36 mouse cellular contexts compared by ENCODE assay signal in genomic region chr17:48963740-48964139, GRCm38 (mm10). TPM values are rescaled to one million over a fixed set of nuclear protein-coding genes. Genes with fewer than 3 reads are reported as not detected.
DNase-seq lines count a peak whose midpoint lies in the region; ATAC-seq and TF ChIP-seq lines count a peak whose summit lies in the region.
"Had no signal": no experiment of that assay in that cellular context is flagged by ENCODE, and none has a peak within 500 bp of the region (broad histone marks: within the 10 kb centered on the region; RNA-seq: fewer than 3 reads in every experiment).

No protein-coding gene starts in this region.

- H3K4me1 ChIP-seq in E14TG2a.4 (replicated peaks; ENCODE audit: low read depth, low read length), result peaks cover 51% of the 10 kb centered on the region
- H3K4me1 ChIP-seq in heart, adult 2 months (ENCODE audit: control insufficient read depth, insufficient read depth, low read length), result peaks cover 3% of the 10 kb centered on the region

- no peak for TF ChIP-seq CTCF in E14TG2a.4 (conservative IDR thresholded peaks at IDR 0.05; ENCODE audit: low read length)
- TF ChIP-seq CTCF in heart, adult 2 months (IDR thresholded peaks at IDR 0.05), result no peak

- peak; percentile 56 for DNase-seq in 3134 (ENCODE audit: extremely low read depth, insufficient read length, low spot score)
- peak; percentile 78 for DNase-seq in R1 (ENCODE audit: low read depth, low spot score)
- DNase-seq in layer of hippocampus, postnatal 10 days (ENCODE audit: low spot score in 2 of 2), result no peak
- no peak for DNase-seq in heart, adult 2 months
- DNase-seq in urinary bladder, postnatal 25 days (ENCODE audit: low spot score), result no peak
- DNase-seq: adrenal gland, postnatal 14 days; B cell, adult 2 months; cerebellum, adult 18-20 months; cerebellum, postnatal 14 days; gastrocnemius, postnatal 10 days; heart, adult 11 months; heart, postnatal 4 days; kidney, adult 9 months; kidney, postnatal 10 days; liver, embryonic 13.5 days; lung, adult 2 months; lung, postnatal 10 days; right cerebral cortex, postnatal 4 days; thymus, postnatal 4 days had no signal

- no peaks in the 10 kb centered on the region for H3K79me2 ChIP-seq in heart, adult 2 months (replicated peaks; ENCODE audit: control insufficient read depth, insufficient read depth, low read length)

- no peaks in the 10 kb centered on the region for H3K9me3 ChIP-seq in E14TG2a.4 (ENCODE audit: low read length)
- H3K9me3 ChIP-seq: embryonic facial prominence, embryonic 10.5 days; embryonic facial prominence, embryonic 15.5 days; forebrain, embryonic 12.5 days; hindbrain, embryonic 13.5 days; limb, embryonic 10.5 days; limb, embryonic 15.5 days; liver, embryonic 13.5 days; midbrain, embryonic 10.5 days; midbrain, embryonic 15.5 days; neural tube, embryonic 13.5 days had no signal

- no peak overlapping the region for H3K9ac ChIP-seq in heart, adult 2 months (ENCODE audit: low read depth, low read length)
- H3K9ac ChIP-seq: embryonic facial prominence, embryonic 15.5 days; forebrain, embryonic 12.5 days; heart, embryonic 12.5 days; hindbrain, embryonic 13.5 days; limb, embryonic 15.5 days; liver, embryonic 13.5 days; midbrain, embryonic 15.5 days; neural tube, embryonic 13.5 days had no signal

- no peak overlapping the region for H3K27ac ChIP-seq in heart, adult 2 months
- H3K27ac ChIP-seq: embryonic facial prominence, embryonic 10.5 days; embryonic facial prominence, embryonic 15.5 days; forebrain, embryonic 12.5 days; hindbrain, embryonic 13.5 days; layer of hippocampus, adult 2 months; limb, embryonic 10.5 days; limb, embryonic 15.5 days; liver, embryonic 13.5 days; macrophage; midbrain, embryonic 10.5 days; midbrain, embryonic 15.5 days; neural tube, embryonic 13.5 days; stomach, postnatal 0 days had no signal

- 56% methylated on average over 9 of the region's 9 CpGs for WGBS in heart, adult 2 months

- peak; percentile 95 for ATAC-seq in granulocyte monocyte progenitor cell, adult 5-6 weeks (replicated peaks; ENCODE audit: poor library complexity, severe bottlenecking)
- ATAC-seq in CD4-positive, CD25-positive, alpha-beta regulatory T cell, adult 4 months, result no peak
- ATAC-seq: intestine, embryonic 16.5 days; midbrain, embryonic 15.5 days had no signal

- H3K36me3 ChIP-seq in E14TG2a.4 (ENCODE audit: insufficient read depth, low read length), result peaks cover 4% of the 10 kb centered on the region; the same call in 1 of the 2 replicates
- H3K36me3 ChIP-seq in heart, adult 2 months (ENCODE audit: control insufficient read depth, insufficient read depth, low read length), result no peaks in the 10 kb centered on the region
- H3K36me3 ChIP-seq: embryonic facial prominence, embryonic 10.5 days; embryonic facial prominence, embryonic 15.5 days; forebrain, embryonic 12.5 days; heart, embryonic 12.5 days; hindbrain, embryonic 13.5 days; limb, embryonic 10.5 days; limb, embryonic 15.5 days; liver, embryonic 13.5 days; midbrain, embryonic 10.5 days; midbrain, embryonic 15.5 days; neural tube, embryonic 13.5 days had no signal

- intact Hi-C loops in heart, adult 2 months (cut with DNase I), result no loop called here

- H3K4me3 ChIP-seq in E14TG2a.4 (replicated peaks; ENCODE audit: low read length), result peak overlapping the region; percentile 79
- H3K4me3 ChIP-seq in heart, adult 2 months, result no peak overlapping the region
- H3K4me3 ChIP-seq: embryonic facial prominence, embryonic 10.5 days; embryonic facial prominence, embryonic 15.5 days; forebrain, embryonic 12.5 days; heart, embryonic 12.5 days; hindbrain, embryonic 13.5 days; layer of hippocampus, adult 2 months; limb, embryonic 10.5 days; limb, embryonic 15.5 days; liver, embryonic 13.5 days; midbrain, embryonic 10.5 days; midbrain, embryonic 15.5 days; neural tube, embryonic 13.5 days had no signal

- no peaks in the 10 kb centered on the region for H3K27me3 ChIP-seq in E14TG2a.4 (ENCODE audit: insufficient read depth, low read length)
- H3K27me3 ChIP-seq in heart, adult 2 months (ENCODE audit: control insufficient read depth, insufficient read depth, low read length), result no peaks in the 10 kb centered on the region
- H3K27me3 ChIP-seq: embryonic facial prominence, embryonic 15.5 days; forebrain, embryonic 12.5 days; heart, embryonic 12.5 days; hindbrain, embryonic 13.5 days; limb, embryonic 15.5 days; liver, embryonic 13.5 days; midbrain, embryonic 15.5 days; neural tube, embryonic 13.5 days had no signal

- TF ChIP-seq POLR2A in heart, adult 2 months (IDR thresholded peaks at IDR 0.05; ENCODE audit: insufficient read depth, low read depth, low read length), result no peak

- TF ChIP-seq EP300 in heart, adult 2 months (IDR thresholded peaks at IDR 0.05; ENCODE audit: insufficient read depth, low read depth, low read length), result no peak

RNA-seq across cellular contexts. Expression of gene Lrfn2, which starts 31.6 kb away (rescaled TPM):
- total RNA-seq in granulocyte monocyte progenitor cell, adult 5-6 weeks (2014; fragmentation: Nextera tagmentation), result not detected in 2 replicates
- not detected in 2 replicates for total RNA-seq in granulocyte monocyte progenitor cell, adult 5-6 weeks (2017)
- 10 to 100 TPM; 38.9 to 40.7 TPM for total RNA-seq in layer of hippocampus, postnatal 10 days (2021)
- under 1 TPM; 0.31 to 0.39 TPM for total RNA-seq in heart, adult 2 months (2021)
- 0.18 and 0.41 TPM in 2 replicates for polyA plus RNA-seq in heart, adult 2 months (2012; rRNA removed)
- not detected for polyA plus RNA-seq in CD4-positive, CD25-positive, alpha-beta regulatory T cell, adult 4 months (2017; shearing (Covaris generic))
- polyA plus RNA-seq: heart, embryonic 12.5 days; limb, embryonic 10.5 days; lung, adult 2 months; macrophage had no signal

Comparison
In these comparisons a context has a peak if more than half of its experiments do, and no peak if none do; other contexts are left out.
1. DNase-seq: peak in 3134 (single experiment) and R1 (single experiment); none in layer of hippocampus, postnatal 10 days (0 of 2), heart, adult 2 months (0 of 2) and urinary bladder, postnatal 25 days (single experiment).
2. RNA of gene Lrfn2, which starts 31.6 kb away (total RNA-seq): 38.9 to 40.7 TPM in layer of hippocampus, postnatal 10 days; 0.31 to 0.39 TPM in heart, adult 2 months and not detected in granulocyte monocyte progenitor cell, adult 5-6 weeks; every median in the first group is over 10 times any median in the second.